Mouse (Mus musculus): Measurements from ENCODE around the gene Btbd11.

Gene Btbd11

DNA sequence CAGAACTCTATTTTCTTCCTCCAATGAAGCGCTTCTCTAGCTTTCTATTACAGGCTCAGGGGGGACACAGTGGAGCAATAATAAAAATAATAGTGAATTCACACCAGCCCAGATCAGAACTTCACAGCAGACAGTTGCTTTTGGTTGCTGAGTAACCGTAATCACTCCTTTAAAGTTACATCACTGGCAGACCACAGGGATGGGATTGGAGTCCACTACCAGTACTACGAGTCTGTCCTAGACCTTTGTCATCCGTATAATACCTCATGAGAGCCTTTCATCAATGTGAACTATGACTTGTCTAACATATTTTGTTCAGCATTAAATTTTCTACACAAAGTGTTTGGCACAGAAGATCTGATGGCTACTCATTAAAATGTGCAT is 35.0 kb downstream of the Btbd11 start:
- DNase-seq (ENCODE audit: low read depth), result no peak

DNA sequence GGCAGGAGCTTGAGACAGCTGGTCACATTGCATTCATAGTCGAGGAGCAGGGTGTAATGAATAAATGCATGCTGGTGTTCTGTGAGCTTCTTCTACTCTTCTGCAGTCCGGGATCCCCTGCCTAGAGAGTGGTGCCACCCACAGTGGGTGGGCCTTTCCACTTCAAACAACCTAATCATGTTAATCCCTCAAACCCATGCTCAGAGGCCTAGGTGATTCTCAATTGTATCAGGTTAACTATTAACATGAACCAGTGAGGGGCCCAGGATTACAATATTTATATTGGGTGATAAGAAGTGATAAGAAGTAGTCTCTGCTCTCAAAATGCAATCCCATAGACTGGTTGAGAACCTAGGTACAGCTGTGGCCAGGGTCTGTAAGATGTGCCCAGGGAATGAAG is 39.1 kb downstream of the Btbd11 start:
- DNase-seq (ENCODE audit: low read depth), result no peak

- no peak for DNase-seq (ENCODE audit: low read depth)
Observed at GRCm38 (mm10) chr10:85437217-85437616, 50.6 kb downstream of the Btbd11 start.

DNA sequence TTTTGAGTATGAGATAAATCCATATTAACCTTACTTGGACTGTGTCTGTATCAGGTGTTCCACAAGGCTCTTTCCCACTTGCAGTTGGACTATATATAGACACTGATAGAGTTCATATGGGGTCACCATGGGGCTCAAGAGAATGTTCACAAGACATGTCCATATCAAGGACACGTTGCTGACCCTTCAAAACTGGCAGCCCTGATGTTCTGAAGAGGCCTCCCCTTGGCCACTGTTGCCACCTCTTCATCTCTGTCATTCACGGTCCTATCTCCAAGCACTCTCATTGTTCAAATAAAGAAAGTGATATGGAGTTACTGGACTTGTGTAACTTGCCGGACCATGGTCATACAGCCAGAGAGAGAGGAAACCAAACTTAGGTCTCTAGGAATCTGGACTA is 56.8 kb downstream of the Btbd11 start:
- DNase-seq (ENCODE audit: low read depth), result no peak

DNA sequence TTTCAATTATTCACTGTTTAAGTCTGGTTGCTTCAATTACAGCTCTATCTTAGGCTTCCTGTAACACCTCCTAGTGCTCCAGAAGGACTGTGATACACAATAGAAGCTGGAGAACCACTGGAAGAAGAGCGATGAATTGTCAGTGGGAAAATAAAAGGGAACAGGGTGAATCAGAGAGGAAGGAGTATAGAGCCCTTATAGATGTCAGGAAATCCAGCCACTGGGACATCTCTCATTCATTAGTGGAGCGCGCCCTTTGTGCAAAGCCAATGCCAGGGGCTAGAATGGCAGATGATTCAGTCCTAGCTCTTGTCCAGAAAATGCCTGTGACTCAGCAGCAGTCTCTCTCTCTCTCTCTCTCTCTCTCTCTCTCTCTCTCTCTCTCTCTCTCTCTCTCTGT is 59.3 kb downstream of the Btbd11 start:
- no peak for DNase-seq (ENCODE audit: low read depth)

DNA sequence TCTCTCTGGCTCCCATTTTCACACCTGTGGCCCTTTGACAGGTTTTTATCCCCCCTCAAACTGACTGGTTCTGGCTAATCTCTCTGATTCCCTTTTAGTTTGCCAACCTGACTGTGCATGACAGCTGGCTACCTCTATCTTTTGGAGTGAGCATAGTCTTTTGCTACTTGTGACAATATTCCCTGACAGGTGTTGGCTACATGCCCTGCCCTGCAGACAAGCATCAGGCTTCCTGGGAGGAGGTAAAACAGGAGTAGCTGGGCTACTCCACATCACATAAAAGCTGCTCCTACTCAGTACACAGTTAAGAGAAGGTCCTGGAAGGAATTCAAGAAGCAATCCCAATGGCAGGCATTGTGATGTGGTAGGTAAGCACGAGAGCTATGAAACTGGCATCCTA is 60.1 kb downstream of the Btbd11 start:
- no peak for DNase-seq (ENCODE audit: low read depth)

- no peak for DNase-seq (ENCODE audit: low read depth)
Observed at GRCm38 (mm10) chr10:85447869-85448268, 61.3 kb downstream of the Btbd11 start.

DNA sequence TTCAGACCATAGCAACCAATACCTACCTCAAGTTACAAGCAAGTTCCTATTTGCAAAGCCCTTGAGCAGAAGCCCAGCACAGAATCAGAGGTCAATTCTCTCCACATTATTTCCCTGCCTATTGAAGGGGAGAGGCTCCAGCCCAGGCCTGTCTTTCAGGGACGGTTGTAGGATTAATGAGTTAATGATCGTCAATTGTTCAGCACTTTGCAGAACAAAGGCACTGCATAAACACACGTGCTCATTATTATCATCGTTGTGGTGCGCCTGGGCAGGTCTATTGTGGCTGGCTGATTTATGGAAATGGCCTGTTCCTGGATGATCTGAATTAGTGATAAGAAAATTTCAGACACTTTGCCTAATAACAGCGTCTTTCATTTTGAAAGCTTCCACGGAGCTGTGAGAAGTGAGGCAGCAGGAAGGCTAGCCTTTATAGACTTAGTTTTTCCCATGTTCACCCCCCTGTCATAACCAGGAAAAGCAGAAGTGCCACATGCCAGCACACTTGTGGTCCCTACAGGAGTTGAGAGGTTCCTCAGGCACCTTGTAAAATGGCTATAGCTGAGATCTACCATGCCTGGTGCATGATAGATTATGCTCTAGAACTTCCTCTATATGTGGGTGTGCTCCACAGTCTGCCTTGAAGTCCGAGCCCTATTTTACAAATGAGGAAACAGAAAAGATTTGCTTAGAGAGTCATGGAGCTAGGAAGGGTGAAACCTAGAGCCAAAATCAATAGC is 65.2 kb downstream of the Btbd11 start:
- DNase-seq (ENCODE audit: low read depth), result no peak

GRCm38 (mm10) chr10:85453221-85453775 is 66.7 kb downstream of the Btbd11 start:
- DNase-seq (ENCODE audit: low read depth), result no peak

DNA sequence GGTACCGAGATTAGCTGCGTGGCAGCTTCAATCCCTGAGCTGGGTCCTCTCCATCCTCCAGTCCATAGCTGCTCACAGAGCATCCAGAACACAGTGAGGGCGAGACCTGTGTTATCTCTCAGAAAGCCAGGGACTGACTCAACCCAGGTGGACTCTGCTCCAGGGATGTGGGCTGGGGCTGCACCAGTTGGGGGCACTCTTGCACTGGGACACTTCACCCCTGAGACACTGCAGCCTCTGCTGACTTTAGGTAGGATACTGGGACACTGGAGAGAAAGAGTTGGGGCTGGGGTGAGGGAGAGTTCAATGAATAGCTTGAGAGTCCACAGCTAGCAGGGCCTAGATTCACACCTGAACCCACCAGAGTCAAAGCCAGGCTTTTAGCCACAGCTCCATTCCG is 69.4 kb downstream of the Btbd11 start:
- no peak for DNase-seq (ENCODE audit: low read depth)

DNA sequence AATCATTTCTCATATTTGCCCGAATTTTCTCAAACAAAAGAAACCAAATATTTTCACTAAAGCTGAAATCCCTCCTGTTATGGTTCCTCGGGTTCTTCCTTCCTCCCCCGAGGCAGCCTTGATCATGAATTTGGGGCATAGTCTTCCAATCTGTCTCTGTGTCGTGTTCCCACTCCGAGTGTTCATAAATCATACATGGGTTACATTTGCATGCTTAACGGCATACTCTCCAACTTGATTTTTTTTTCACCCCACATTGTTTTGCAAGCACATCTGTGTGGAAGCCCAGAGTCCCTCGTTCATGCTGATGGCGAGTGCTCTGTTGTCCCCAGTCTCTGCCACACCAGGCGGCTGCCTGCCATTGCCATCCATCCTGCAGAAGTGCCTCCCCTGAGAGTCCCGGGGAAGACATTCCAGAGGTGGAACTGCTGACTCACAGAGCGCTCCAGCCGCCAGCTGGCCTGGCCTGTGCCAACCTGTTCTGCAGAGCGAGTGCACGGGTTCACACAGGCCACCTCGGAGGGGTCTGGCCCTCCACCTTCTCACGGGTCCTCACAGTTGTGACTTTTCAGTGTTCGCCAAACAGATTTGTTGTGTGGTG is 72.2 kb downstream of the Btbd11 start:
- no peak for DNase-seq (ENCODE audit: low read depth)

DNA sequence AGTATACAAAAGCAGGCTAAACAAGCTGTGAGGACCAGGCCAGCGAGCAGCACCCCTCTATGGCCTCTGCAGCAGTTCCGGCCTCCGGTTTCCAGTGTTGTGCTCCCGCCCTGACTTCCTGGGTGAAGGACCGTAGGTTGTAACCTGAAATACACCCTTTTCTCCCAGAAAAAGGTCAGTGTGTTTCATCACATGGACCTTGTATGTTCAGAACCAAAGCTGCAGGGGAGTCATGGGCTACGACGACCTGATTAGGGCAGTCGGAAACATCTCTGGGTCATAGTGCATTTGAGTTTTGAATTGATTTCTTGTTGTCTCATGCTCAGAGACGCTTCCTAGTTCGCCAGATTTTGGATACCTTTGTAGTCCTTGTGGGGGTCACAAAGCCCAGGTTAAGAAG is 74.1 kb downstream of the Btbd11 start:
- no peak for DNase-seq (ENCODE audit: low read depth)

GRCm38 (mm10) chr10:85464152-85464551 is 77.5 kb downstream of the Btbd11 start:
- no peak for DNase-seq (ENCODE audit: low read depth)

GRCm38 (mm10) chr10:85465516-85466408 is 79.1 kb downstream of the Btbd11 start:
- DNase-seq (ENCODE audit: low read depth), result no peak

GRCm38 (mm10) chr10:85466409-85466761 is 79.8 kb downstream of the Btbd11 start:
- no peak for DNase-seq (ENCODE audit: low read depth)

DNA sequence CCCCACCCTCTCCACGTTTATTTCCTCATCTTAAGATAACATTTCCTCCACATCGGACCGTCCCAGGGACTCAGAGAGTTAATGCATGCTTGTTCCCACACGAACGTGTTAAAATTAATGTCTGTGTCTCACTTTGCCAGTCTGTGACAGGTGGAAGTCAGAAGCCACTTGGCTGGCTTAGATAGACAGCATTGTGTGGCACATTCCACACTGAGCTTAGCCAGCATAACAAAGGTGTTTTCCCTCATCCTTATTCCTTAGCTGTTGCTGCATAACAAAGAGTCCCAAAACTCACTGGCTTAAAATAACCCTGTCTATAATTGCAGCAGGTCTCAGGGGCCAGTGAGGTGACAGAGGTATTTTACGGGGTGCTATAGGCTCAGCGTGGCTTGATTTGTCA is 80.8 kb downstream of the Btbd11 start:
- DNase-seq (ENCODE audit: low read depth), result no peak

DNA sequence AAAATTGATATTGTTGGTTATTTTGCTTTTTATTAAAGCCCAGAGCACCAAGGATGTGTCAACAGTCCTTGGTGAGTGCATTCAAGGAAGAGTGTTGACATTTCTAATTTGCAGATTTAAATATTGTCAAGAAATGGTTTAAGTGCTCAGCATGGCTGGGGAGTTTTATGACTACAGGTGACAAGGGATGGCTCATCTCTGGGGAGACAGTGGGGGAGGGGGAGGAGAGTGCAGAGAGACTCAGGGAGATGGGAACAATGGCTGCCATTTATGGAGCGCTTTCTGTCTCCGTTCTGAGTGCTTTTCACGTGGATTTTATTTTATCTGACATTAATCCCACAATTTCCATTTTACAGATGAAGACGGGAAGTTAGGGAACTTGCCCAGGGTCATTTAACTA is 81.9 kb downstream of the Btbd11 start:
- DNase-seq (ENCODE audit: low read depth), result no peak

DNA sequence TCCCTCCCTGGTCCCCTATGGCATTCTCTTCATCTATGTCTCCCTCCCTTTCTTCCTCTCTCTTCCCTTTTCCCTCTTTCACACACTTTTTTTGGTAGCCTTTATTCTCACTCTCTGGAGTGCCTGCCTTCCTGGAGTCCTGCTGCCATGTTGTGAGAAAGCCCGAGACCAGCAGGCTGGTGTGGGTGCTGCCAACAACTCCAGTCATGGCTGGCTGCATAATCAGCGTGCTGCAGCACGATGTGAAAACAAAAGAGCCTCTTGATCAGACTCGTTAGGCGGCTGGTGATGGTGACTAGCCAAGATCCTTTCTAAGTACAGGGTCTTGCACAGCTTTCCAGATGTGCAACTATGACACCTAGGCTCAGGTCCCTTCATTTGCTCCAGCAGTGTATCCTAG is 82.7 kb downstream of the Btbd11 start:
- no peak for DNase-seq (ENCODE audit: low read depth)

DNA sequence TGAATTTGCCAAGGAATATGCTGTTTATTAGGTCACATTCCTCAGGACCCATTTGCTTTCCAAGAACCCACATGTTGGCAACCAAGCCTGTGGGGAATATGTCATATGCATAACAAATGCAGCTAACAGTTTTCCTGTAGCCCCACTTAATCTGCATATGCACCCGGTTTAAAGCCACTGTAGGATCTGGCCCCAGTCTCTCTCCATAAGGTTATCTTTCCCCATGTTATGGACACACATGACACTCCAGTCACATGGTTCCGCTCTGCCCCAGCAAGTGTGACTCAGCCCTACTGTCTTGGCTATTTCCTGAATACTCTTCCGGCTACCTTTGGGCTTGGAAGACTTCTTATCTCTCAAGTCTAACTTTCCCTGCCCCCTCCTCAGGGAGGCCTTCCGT is 86.7 kb downstream of the Btbd11 start:
- no peak for DNase-seq (ENCODE audit: low read depth)

GRCm38 (mm10) chr10:85473871-85474270 is 87.3 kb downstream of the Btbd11 start:
- no peak for DNase-seq (ENCODE audit: low read depth)

DNA sequence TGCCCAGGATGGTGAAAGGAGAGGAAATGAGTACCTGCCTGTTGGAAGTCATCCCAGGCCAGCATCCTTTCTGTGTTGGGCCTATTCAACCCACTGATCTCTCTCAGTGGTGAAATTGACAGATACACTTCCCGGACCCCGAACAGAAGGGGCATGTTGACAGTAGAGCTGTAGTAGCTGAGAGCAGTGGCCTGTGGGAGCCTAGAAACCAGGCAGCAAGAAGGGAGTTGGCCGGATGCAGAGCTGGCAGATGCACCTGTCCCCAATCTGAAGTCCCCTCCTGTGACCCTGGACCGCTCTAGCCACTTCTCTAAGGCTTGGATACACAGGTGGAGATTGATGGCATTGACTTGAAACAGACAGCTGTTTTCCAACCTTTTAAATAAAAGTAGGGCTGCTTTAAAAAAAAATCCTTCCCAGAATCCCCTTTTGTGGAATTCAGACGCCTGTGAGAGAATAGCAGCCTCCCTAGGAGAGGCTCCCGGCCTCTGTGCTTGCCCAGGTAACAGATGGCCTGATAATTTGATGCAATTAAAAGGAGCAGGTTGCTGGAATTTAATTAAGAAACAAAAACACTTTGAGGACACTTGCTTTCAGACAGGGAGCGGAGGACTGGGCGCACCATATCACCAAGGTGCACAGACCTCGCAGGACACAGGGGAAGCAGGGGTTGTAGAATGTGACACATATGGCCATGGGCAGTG is 89.2 kb downstream of the Btbd11 start:
- DNase-seq (ENCODE audit: low read depth), result no peak

GRCm38 (mm10) chr10:85479959-85480625 is 93.5 kb downstream of the Btbd11 start:
- DNase-seq (ENCODE audit: low read depth), result no peak

Measured in c-Kit-positive CD71-positive TER-119-negative erythroid progenitor cells, embryonic 14.5 days (primary cell).